Mouse (Mus musculus) gastrocnemius, postnatal 25 days (tissue): ENCODE results near the gene Lce1a1. TPM values are rescaled to one million over a fixed set of nuclear protein-coding genes. Genes with fewer than 3 reads are reported as not detected.
"Not testable (repeated sequence)": the region's sequence is repeated elsewhere in the genome, so short reads cannot be mapped to it uniquely, and the experiment has no call there.

Source experiments
- DNase-seq: peaks from one replicate; pipeline ENCODE4 v3.0.0; 2022
- long read RNA-seq, 2 experiments: library from polyadenylated mRNA; stranded (forward); transcript quantifications; one replicate each; pipeline ENCODE4 v2.0.0; 2021
- total RNA-seq, 2 experiments: library from RNA; stranded (reverse); gene quantifications; 1 replicate in 1 of 2; 2 replicates in 1 of 2; pipeline ENCODE4 v1.2.3; 2021

The Lce1a1 gene
- total RNA-seq = not detected
- long read RNA-seq, experiment 1 = 0 reads
- long read RNA-seq, experiment 2 = 0 reads

GRCm38 (mm10) chr3:92648207-92648606, at the start of gene Lce1a1:
Gene Lce1a1, minus strand, starts transcription at chr3:92648307.
- DNase-seq = no peak

- no peak for DNase-seq
Measured at GRCm38 (mm10) chr3:92694613-92695012, 46.5 kb upstream of the Lce1a1 start.

- DNase-seq = no peak
Measured at GRCm38 (mm10) chr3:92691688-92692087, 43.6 kb upstream of the Lce1a1 start.

GRCm38 (mm10) chr3:92689154-92689553, 41.0 kb upstream of the Lce1a1 start:
- DNase-seq = not testable (repeated sequence)

GRCm38 (mm10) chr3:92687110-92687509, 39.0 kb upstream of the Lce1a1 start, which contains the start of gene Lce1d:
Gene Lce1d, minus strand, starts transcription at chr3:92687210.
- DNase-seq = no peak

- no peak for DNase-seq
Measured at GRCm38 (mm10) chr3:92678947-92679346, 30.8 kb upstream of the Lce1a1 start, which contains the start of gene Lce1c. Gene Lce1c, plus strand, starts transcription at chr3:92679247.

GRCm38 (mm10) chr3:92670215-92670614, 22.1 kb upstream of the Lce1a1 start, which contains the start of gene Lce1a2:
Gene Lce1a2, minus strand, starts transcription at chr3:92670315.
- DNase-seq = no peak

- no peak for DNase-seq
Measured at GRCm38 (mm10) chr3:92656826-92657225, 8.7 kb upstream of the Lce1a1 start, which contains the start of gene Lce1b. Gene Lce1b, minus strand, starts transcription at chr3:92656926.

- DNase-seq = no peak
Measured at GRCm38 (mm10) chr3:92639854-92640253, 8.3 kb downstream of the Lce1a1 start.

- DNase-seq = no peak
Measured at GRCm38 (mm10) chr3:92638653-92638991, 9.5 kb downstream of the Lce1a1 start.

- DNase-seq = no peak
Measured at GRCm38 (mm10) chr3:92637745-92638652, 10.1 kb downstream of the Lce1a1 start.

- DNase-seq = no peak
Measured at GRCm38 (mm10) chr3:92621560-92621959, 26.5 kb downstream of the Lce1a1 start, which contains the start of gene Lce6a. Gene Lce6a, minus strand, starts transcription at chr3:92621660.

- no peak for DNase-seq
Measured at GRCm38 (mm10) chr3:92609804-92610203, 38.3 kb downstream of the Lce1a1 start.

- DNase-seq = no peak
Measured at GRCm38 (mm10) chr3:92607392-92607791, 40.7 kb downstream of the Lce1a1 start, which contains the start of gene 2210017I01Rik. Gene 2210017I01Rik, minus strand, starts transcription at chr3:92607492.

GRCm38 (mm10) chr3:92602169-92602568, 45.9 kb downstream of the Lce1a1 start:
- DNase-seq = no peak

GRCm38 (mm10) chr3:92600456-92600855, 47.7 kb downstream of the Lce1a1 start:
- DNase-seq = no peak

- no peak for DNase-seq
Measured at GRCm38 (mm10) chr3:92599973-92600372, 48.1 kb downstream of the Lce1a1 start.

- no peak for DNase-seq
Measured at GRCm38 (mm10) chr3:92598429-92598828, 49.7 kb downstream of the Lce1a1 start.

Other genes starting within 250 kb of the Lce1a1 start
- gene Sprr2i, start 240.3 kb downstream of the Lce1a1 start, total RNA-seq = not detected
- not detected for gene Sprr2j-ps, start 230.2 kb downstream of the Lce1a1 start, total RNA-seq
- 1 to 10 TPM; 1.4 to 4.3 TPM for gene Gm9774, start 218.9 kb downstream of the Lce1a1 start, total RNA-seq
- not detected for gene Sprr2k, start 215.7 kb downstream of the Lce1a1 start, total RNA-seq
- gene Sprr1b, start 209.5 kb downstream of the Lce1a1 start, total RNA-seq = not detected
- not detected for gene Sprr3, start 189.6 kb downstream of the Lce1a1 start, total RNA-seq
- gene Sprr1a, start 162.4 kb downstream of the Lce1a1 start, total RNA-seq = not detected
- gene Sprr4, start 147.8 kb downstream of the Lce1a1 start, total RNA-seq = not detected
- gene 2310046K23Rik, start 113.8 kb downstream of the Lce1a1 start, total RNA-seq = not detected
- not detected for gene Ivl, start 74.6 kb downstream of the Lce1a1 start, total RNA-seq
- gene Smcp, start 59.3 kb downstream of the Lce1a1 start, total RNA-seq = not detected
- not detected for gene 2210017I01Rik, start 40.8 kb downstream of the Lce1a1 start, total RNA-seq
- gene Lce6a, start 26.6 kb downstream of the Lce1a1 start, total RNA-seq = not detected
- not detected for gene Lce1b, start 8.6 kb upstream of the Lce1a1 start, total RNA-seq
- gene Lce1a2, start 22.0 kb upstream of the Lce1a1 start, total RNA-seq = not detected
- not detected for gene Lce1c, start 30.9 kb upstream of the Lce1a1 start, total RNA-seq
- not detected for gene Lce1d, start 38.9 kb upstream of the Lce1a1 start, total RNA-seq
- gene Lce1e, start 60.8 kb upstream of the Lce1a1 start, total RNA-seq = not detected
- gene Lce1f, start 72.0 kb upstream of the Lce1a1 start, total RNA-seq = not detected
- not detected for gene Gm38119, start 90.8 kb upstream of the Lce1a1 start, total RNA-seq
- not detected for gene Lce1g, start 104.0 kb upstream of the Lce1a1 start, total RNA-seq
- gene Lce1h, start 116.8 kb upstream of the Lce1a1 start, total RNA-seq = not detected
- gene Lce1i, start 130.6 kb upstream of the Lce1a1 start, total RNA-seq = not detected
- not detected for gene Lce1j, start 142.2 kb upstream of the Lce1a1 start, total RNA-seq
- not detected for gene Lce1k, start 159.6 kb upstream of the Lce1a1 start, total RNA-seq
- not detected for gene Kprp, start 178.9 kb upstream of the Lce1a1 start, total RNA-seq
- gene Lce1l, start 203.0 kb upstream of the Lce1a1 start, total RNA-seq = not detected
- not detected for gene 2310050C09Rik, start 221.9 kb upstream of the Lce1a1 start, total RNA-seq